24 mouse cellular contexts compared by ENCODE assay signal in genomic region chr16:33259824-33260223, GRCm38 (mm10). TPM values are rescaled to one million over a fixed set of nuclear protein-coding genes. Genes with fewer than 3 reads are reported as not detected.
DNase-seq lines count a peak whose midpoint lies in the region; ATAC-seq and TF ChIP-seq lines count a peak whose summit lies in the region.
"Had no signal": no experiment of that assay in that cellular context is flagged by ENCODE, and none has a peak within 500 bp of the region (broad histone marks: within the 10 kb centered on the region; RNA-seq: fewer than 3 reads in every experiment).

No protein-coding gene starts in this region.

- 0 out of 2 replicates have a peak overlapping the region, but pooled peaks have one; percentile 64 for H3K27ac ChIP-seq in heart, postnatal 0 days (ENCODE audit: low read depth)
- H3K27ac ChIP-seq in CH12.LX (ENCODE audit: insufficient read depth, low read depth) (no peak overlapping the region), MEL (ENCODE audit: control insufficient read depth, low read depth, low read length) (peak overlapping the region; percentile 74; the same call in 1 of the 2 replicates)
- H3K27ac ChIP-seq in intestine, embryonic 16.5 days (ENCODE audit: low read length) = no peak overlapping the region
- H3K27ac ChIP-seq: forebrain, embryonic 10.5 days; forebrain, embryonic 13.5 days; hindbrain, embryonic 13.5 days had no signal

- no peak for ATAC-seq in heart, postnatal 0 days (ENCODE audit: insufficient read depth, low read depth)
- ATAC-seq in intestine, embryonic 16.5 days = no peak
- ATAC-seq: forebrain, embryonic 13.5 days; forebrain, embryonic 16.5 days; hindbrain, embryonic 16.5 days; intestine, embryonic 15.5 days; Patski had no signal

- TF ChIP-seq RAD21 in CH12.LX (IDR thresholded peaks at IDR 0.05; ENCODE audit: low read depth, low read length) = no peak
- no peak for TF ChIP-seq RAD21 in MEL (IDR thresholded peaks at IDR 0.05; ENCODE audit: low read depth, low read length)

- in situ Hi-C loops in CH12.LX (cut with MboI; ENCODE audit: low pct_ligation_motif_present, low pct_unique_long_range_greater_than_20kb, low sequenced_read_pairs) = no loop called here

- H3K4me2 ChIP-seq in heart, postnatal 0 days (ENCODE audit: low read depth, low read length) = no peak overlapping the region
- H3K4me2 ChIP-seq in CH12.LX (ENCODE audit: insufficient read depth, low read depth, poor library complexity, severe bottlenecking) = no peak overlapping the region
- no peak overlapping the region for H3K4me2 ChIP-seq in intestine, embryonic 16.5 days (ENCODE audit: low read depth, low read length)
- H3K4me2 ChIP-seq: forebrain, embryonic 13.5 days; heart, embryonic 12.5 days; hindbrain, embryonic 13.5 days; intestine, embryonic 15.5 days had no signal

- H3K36me3 ChIP-seq in heart, postnatal 0 days (replicated peaks; ENCODE audit: control insufficient read depth, insufficient read depth, low read length) = peaks cover 7% of the 10 kb centered on the region
- H3K36me3 ChIP-seq in CH12.LX (replicated peaks in 1 of 2; ENCODE audit: control insufficient read depth in 1 of 2, insufficient read depth in 1 of 2, low read length in 1 of 2) (peaks cover 7 to 62% of the 10 kb centered on the region in 2 experiments), MEL (ENCODE audit: control insufficient read depth in 1 of 2, insufficient read depth in 2 of 2, low read length in 2 of 2) (peaks cover 1 to 37% of the 10 kb centered on the region in 2 experiments; a peak in 3 of 4 replicates)
- H3K36me3 ChIP-seq in intestine, embryonic 16.5 days (ENCODE audit: control insufficient read depth, insufficient read depth, low read length) = no peaks in the 10 kb centered on the region; the same call in 1 of the 2 replicates
- H3K36me3 ChIP-seq: intestine, embryonic 15.5 days had no signal

- no peaks in the 10 kb centered on the region for H3K9me3 ChIP-seq in heart, postnatal 0 days (replicated peaks; ENCODE audit: control insufficient read depth, low read length)
- no peaks in the 10 kb centered on the region for H3K9me3 ChIP-seq in CH12.LX (replicated peaks; ENCODE audit: low read length)
- no peaks in the 10 kb centered on the region for H3K9me3 ChIP-seq in MEL (replicated peaks; ENCODE audit: insufficient read depth, low read length)
- no peaks in the 10 kb centered on the region for H3K9me3 ChIP-seq in intestine, embryonic 16.5 days (ENCODE audit: control insufficient read depth, low read length)
- H3K9me3 ChIP-seq: forebrain, embryonic 10.5 days; forebrain, embryonic 13.5 days; heart, embryonic 12.5 days; heart, embryonic 15.5 days; hindbrain, embryonic 13.5 days; intestine, embryonic 15.5 days had no signal

- TF ChIP-seq EP300 in heart, postnatal 0 days (IDR thresholded peaks at IDR 0.05; ENCODE audit: low read depth) = no peak
- TF ChIP-seq EP300 in CH12.LX (IDR thresholded peaks at IDR 0.05; ENCODE audit: low read length) = no peak
- TF ChIP-seq EP300 in MEL (IDR thresholded peaks at IDR 0.05; ENCODE audit: low read depth in 1 of 2, low read length in 2 of 2) = no peak

- H3K4me1 ChIP-seq in heart, postnatal 0 days (ENCODE audit: control insufficient read depth, insufficient read depth) = peaks cover 37% of the 10 kb centered on the region
- H3K4me1 ChIP-seq in CH12.LX (ENCODE audit: control insufficient read depth in 1 of 2, insufficient read depth in 2 of 2) = peaks cover 4 to 28% of the 10 kb centered on the region in 2 experiments; a peak in 3 of 4 replicates
- peaks cover 17 to 32% of the 10 kb centered on the region in 2 experiments for H3K4me1 ChIP-seq in MEL (ENCODE audit: control insufficient read depth in 1 of 2, insufficient read depth in 2 of 2, low read length in 2 of 2)
- peaks cover 22% of the 10 kb centered on the region for H3K4me1 ChIP-seq in intestine, embryonic 16.5 days (ENCODE audit: control insufficient read depth, insufficient read depth, low read length)
- H3K4me1 ChIP-seq: forebrain, embryonic 10.5 days; forebrain, embryonic 13.5 days had no signal

- no peak for TF ChIP-seq POLR2A in CH12.LX (IDR thresholded peaks at IDR 0.05; ENCODE audit: low read depth, low read length)
- TF ChIP-seq POLR2A in MEL (IDR thresholded peaks at IDR 0.05; ENCODE audit: control insufficient read depth in 1 of 2, insufficient read depth in 1 of 2, low read depth in 1 of 2, low read length in 2 of 2, poor library complexity in 1 of 2) = no peak

- no peaks in the 10 kb centered on the region for H3K27me3 ChIP-seq in heart, postnatal 0 days (ENCODE audit: control insufficient read depth, insufficient read depth, low read length)
- H3K27me3 ChIP-seq in CH12.LX (replicated peaks) = no peaks in the 10 kb centered on the region
- H3K27me3 ChIP-seq in MEL (ENCODE audit: control insufficient read depth in 1 of 2, insufficient read depth in 2 of 2, low read length in 2 of 2) = no peaks in the 10 kb centered on the region
- no peaks in the 10 kb centered on the region for H3K27me3 ChIP-seq in intestine, embryonic 16.5 days (replicated peaks; ENCODE audit: control insufficient read depth, insufficient read depth, low read length)
- H3K27me3 ChIP-seq: forebrain, embryonic 13.5 days; heart, embryonic 12.5 days; heart, embryonic 15.5 days; hindbrain, embryonic 13.5 days; intestine, embryonic 15.5 days; Patski had no signal

- H3K79me2 ChIP-seq in CH12.LX (replicated peaks; ENCODE audit: control insufficient read depth, extremely low read depth, insufficient read depth, poor library complexity, severe bottlenecking) (peaks cover 38% of the 10 kb centered on the region), MEL (ENCODE audit: control insufficient read depth, insufficient read depth, low read length, poor library complexity) (peaks cover 8% of the 10 kb centered on the region; the same call in 1 of the 2 replicates)

- H3K9ac ChIP-seq in heart, postnatal 0 days (replicated peaks; ENCODE audit: low read depth, low read length) = no peak overlapping the region
- H3K9ac ChIP-seq in CH12.LX (ENCODE audit: insufficient read depth, low read depth) = no peak overlapping the region
- H3K9ac ChIP-seq in MEL (ENCODE audit: control insufficient read depth, low read depth, low read length, poor library complexity, severe bottlenecking) = no peak overlapping the region
- H3K9ac ChIP-seq in intestine, embryonic 16.5 days (ENCODE audit: low read depth, low read length) = no peak overlapping the region
- H3K9ac ChIP-seq: forebrain, embryonic 13.5 days; heart, embryonic 12.5 days; heart, embryonic 15.5 days; hindbrain, embryonic 13.5 days; intestine, embryonic 15.5 days had no signal

- 75% methylated on average over 3 of the region's 3 CpGs for WGBS in heart, postnatal 0 days
- 89% methylated on average over 3 of the region's 3 CpGs for WGBS in intestine, embryonic 16.5 days

- DNase-seq in heart, postnatal 0 days (ENCODE audit: low spot score) = no peak
- no peak for DNase-seq in heart, postnatal 4 days
- DNase-seq in CH12.LX (ENCODE audit: extremely low read depth) = no peak
- no peak for DNase-seq in MEL (ENCODE audit: low read depth, low spot score)
- DNase-seq in left cerebral cortex, adult 8-10 months (ENCODE audit: low spot score in 2 of 2) = no peak
- DNase-seq: adrenal gland, postnatal 10 days; adrenal gland, postnatal 36 days; B cell, adult 2 months; cerebellum, adult 18-20 months; cerebellum, adult 9-10 months; cerebellum, postnatal 14 days; gastrocnemius, postnatal 10 days; gastrocnemius, postnatal 36 days; heart, postnatal 14 days had no signal

- no peak overlapping the region for H3K4me3 ChIP-seq in heart, postnatal 0 days (ENCODE audit: low read depth, low read length)
- H3K4me3 ChIP-seq in CH12.LX (replicated peaks in 1 of 3; ENCODE audit: low read depth in 2 of 3, low read length in 2 of 3, poor library complexity in 1 of 3) (no peak overlapping the region), MEL (ENCODE audit: control insufficient read depth in 1 of 2, insufficient read depth in 1 of 2, low read depth in 2 of 2, low read length in 2 of 2) (no peak overlapping the region)
- no peak overlapping the region for H3K4me3 ChIP-seq in intestine, embryonic 16.5 days (ENCODE audit: low read length)
- H3K4me3 ChIP-seq: forebrain, embryonic 10.5 days; forebrain, embryonic 13.5 days; heart, embryonic 12.5 days; heart, embryonic 15.5 days; hindbrain, embryonic 13.5 days; intestine, embryonic 15.5 days had no signal

- dilution Hi-C loops in CH12.LX (cut with MboI; ENCODE audit: extremely low pct_ligation_motif_present, extremely low pct_unique_long_range_greater_than_20kb, low sequenced_read_pairs) = no loop called here

- no peak for TF ChIP-seq CTCF in heart, postnatal 0 days (IDR thresholded peaks at IDR 0.05; ENCODE audit: low read depth)
- TF ChIP-seq CTCF in CH12.LX (conservative IDR thresholded peaks at IDR 0.05 in 1 of 2, IDR thresholded peaks at IDR 0.05 in 1 of 2; ENCODE audit: low read depth in 2 of 2, low read length in 2 of 2) (0 out of 4 replicates have a peak, but pooled peaks of 1 of the 2 experiments have one; percentile 2), MEL (IDR thresholded peaks at IDR 0.05 in 2 of 3, conservative IDR thresholded peaks at IDR 0.05 in 1 of 3; ENCODE audit: control insufficient read depth in 1 of 3, insufficient read depth in 1 of 3, low read depth in 2 of 3, low read length in 3 of 3, poor library complexity in 1 of 3, severe bottlenecking in 1 of 3) (no peak; a peak in 1 of 6 replicates)

TF ChIP-seq in CH12.LX, 34 proteins besides CTCF, POLR2A, EP300 and RAD21:
- TF ChIP-seq JUN (IDR thresholded peaks at IDR 0.05; ENCODE audit: insufficient read depth, low read depth, low read length) = no peak
- TF ChIP-seq ZNF384 (IDR thresholded peaks at IDR 0.05; ENCODE audit: low read depth, low read length) = peak; percentile 51; the same call in 1 of the 2 replicates

TF ChIP-seq in MEL, 35 proteins besides CTCF, POLR2A, EP300 and RAD21:
- peak; percentile 52 for TF ChIP-seq ZNF384 (IDR thresholded peaks at IDR 0.05; ENCODE audit: low read depth, low read length)
- no peak for TF ChIP-seq KAT2A (conservative IDR thresholded peaks at IDR 0.05; ENCODE audit: low read depth, low read length)

RNA-seq across cellular contexts. Expression of gene Snx4, which starts 8.6 kb away (rescaled TPM):
- total RNA-seq in heart, postnatal 0 days (2014; rRNA removed; ENCODE audit: low replicate concordance) = 62.4 and 68.5 TPM in 2 replicates
- polyA plus RNA-seq in heart, postnatal 0 days (2015; fragmentation: Nextera tagmentation; extraction: Ambion mirVana) = 69.8 and 73.0 TPM in 2 replicates
- total RNA-seq in heart, postnatal 4 days (2021) = 10 to 100 TPM; 52.6 to 56.7 TPM
- total RNA-seq in CH12.LX (2012; rRNA removed) = 77.9 and 88.3 TPM in 2 replicates
- total RNA-seq in CH12.LX (2014; rRNA removed) = 168 and 183 TPM in 2 replicates
- 103 and 105 TPM in 2 replicates for polyA plus RNA-seq in CH12.LX (2012; ENCODE audit: insufficient read length, low read depth)
- 34.7 and 37.9 TPM in 2 replicates for total RNA-seq in MEL (2012; rRNA removed)
- polyA plus RNA-seq in MEL (2012; ENCODE audit: insufficient read depth in 1 of 2, insufficient read length in 2 of 2, low read depth in 1 of 2, low replicate concordance in 2 of 2, missing spikeins in 1 of 2) = 10 to 100 TPM in 1 of 2 experiments, not detected in 1; 36.1 TPM
- total RNA-seq in left cerebral cortex, adult 8-10 months (2022) = 10 to 100 TPM; 32.0 to 36.1 (median 32.4) TPM
- polyA plus RNA-seq in intestine, embryonic 16.5 days (2015; fragmentation: Nextera tagmentation; extraction: Ambion mirVana) = 89.3 and 95.9 TPM in 2 replicates

Comparison
In these comparisons a context has a peak if more than half of its experiments do, and no peak if none do; other contexts are left out.
1. H3K27ac ChIP-seq: peak in heart, postnatal 0 days (single experiment) and MEL (single experiment); none in CH12.LX (single experiment) and intestine, embryonic 16.5 days (single experiment).